Mouse (Mus musculus) liver, adult 2 months (tissue): ENCODE results near the gene Olfr705. TPM values are rescaled to one million over a fixed set of nuclear protein-coding genes. Genes with fewer than 3 reads are reported as not detected.

Experiments
- DNase-seq: peaks from one replicate; pipeline ENCODE4 v3.0.0-alpha.2; 2011; ENCODE audit warnings: low read depth, low spot score; ENCODE audit errors: extremely low read depth
- H3K27ac ChIP-seq: fragments of 200-500 bp; replicated peaks from 2 replicates; pipeline ENCODE4 v1.5.1; 2012; ENCODE audit warnings: low read depth, mild to moderate bottlenecking, control low read depth, inconsistent platforms, low read length; ENCODE audit not compliant: insufficient read depth
- H3K27me3 ChIP-seq: fragments of 200-500 bp; 2 replicates; pipeline ENCODE4 v1.6.1; 2012; ENCODE audit warnings: mild to moderate bottlenecking, moderate library complexity, low read length, inconsistent platforms; ENCODE audit not compliant: control insufficient read depth, insufficient read depth
- H3K36me3 ChIP-seq: fragments of 200-500 bp; 2 replicates; pipeline ENCODE4 v1.6.1; 2012; ENCODE audit warnings: low read length, inconsistent platforms; ENCODE audit not compliant: control insufficient read depth, insufficient read depth
- H3K4me1 ChIP-seq: fragments of 200-500 bp; 2 replicates; pipeline ENCODE4 v1.6.1; 2011; ENCODE audit warnings: low read length; ENCODE audit not compliant: control insufficient read depth, insufficient read depth
- H3K4me3 ChIP-seq: fragments of 200-500 bp; 2 replicates; pipeline ENCODE4 v1.5.1; 2011; ENCODE audit warnings: low read depth, mild to moderate bottlenecking, control low read depth, low read length, moderate library complexity; ENCODE audit not compliant: insufficient read depth
- H3K79me2 ChIP-seq: fragments of 200-500 bp; 2 replicates; pipeline ENCODE4 v1.6.1; 2012; ENCODE audit warnings: inconsistent platforms, mild to moderate bottlenecking, low read length, moderate library complexity; ENCODE audit not compliant: control insufficient read depth, insufficient read depth
- H3K9ac ChIP-seq: fragments of 200-500 bp; 2 replicates; pipeline ENCODE4 v1.6.1; 2012; ENCODE audit warnings: low read depth, mild to moderate bottlenecking, control low read depth, inconsistent platforms, low read length
- CTCF ChIP-seq: fragments of 200-500 bp; IDR thresholded peaks from 2 replicates; pipeline ENCODE4 v1.5.1; 2011; ENCODE audit warnings: low read depth, low read length, control low read depth
- POLR2A ChIP-seq: fragments of 200-500 bp; IDR thresholded peaks from 2 replicates; pipeline ENCODE4 v1.6.1; 2011; ENCODE audit warnings: low read length, control low read depth; ENCODE audit not compliant: insufficient read depth; ENCODE audit errors: extremely low read depth
- WGBS: fragments of 180-500 bp; shearing (Covaris S2); methylation state at CpG from one replicate; pipeline ENCODE4 v1.1.7; 2018; 5-methylcytosine and 5-hydroxymethylcytosine counted together
- polyA plus RNA-seq: library from polyadenylated mRNA; depleted of rRNA; stranded (reverse); fragments of >200 nt; gene quantifications from 2 replicates; pipeline ENCODE4 v1.2.3, GENCODE M21; 2012; rRNA removed
- total RNA-seq: library from RNA; depleted of rRNA; stranded (reverse); fragments of >200 nt; gene quantifications from 2 replicates; pipeline ENCODE4 v1.2.3, GENCODE M21; 2014; rRNA removed

Olfr705 gene
- total and polyA plus RNA-seq, 2 experiments: not detected

- Histone ChIP-seq H3K27me3 (no peaks in the 10 kb centered on the region), H3K79me2 (no peaks in the 10 kb centered on the region), H3K4me3 (no peak within 1 kb of the TSS), H3K27ac (no peak within 1 kb of the TSS), H3K9ac (no peak within 1 kb of the TSS), H3K36me3 (no peaks in the 10 kb centered on the region), H3K4me1 (no peaks in the 10 kb centered on the region)
- WGBS: 62% methylated on average over 2 of the region's 2 CpGs
- no peak for TF ChIP-seq CTCF
- TF ChIP-seq POLR2A: no peak
- DNase-seq: no peak
These were observed 33.6 kb downstream of the Olfr705 start, which contains the start of gene Olfr703 for GRCm38 (mm10) chr7:106843060-106843459. Gene Olfr703 (plus strand): TSS chr7:106843360.

DNA sequence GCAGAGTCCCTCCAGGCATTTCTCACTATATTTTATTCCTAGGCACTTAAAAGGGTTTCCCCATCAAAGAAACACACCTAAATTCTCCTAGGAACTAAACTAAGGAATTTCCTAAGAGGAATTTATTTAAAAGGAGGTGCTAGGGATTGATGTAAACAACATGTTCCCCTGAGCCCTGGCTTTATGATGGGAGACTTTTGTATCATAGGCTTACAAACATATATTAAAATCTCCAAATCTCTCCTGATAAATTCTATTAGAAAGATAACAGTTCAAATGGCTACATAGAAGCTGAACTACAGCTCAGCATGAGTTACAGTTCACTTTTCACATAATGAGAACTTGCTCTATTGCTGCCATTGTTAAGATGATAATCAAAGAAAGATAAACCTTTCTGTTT, 42.9 kb downstream of the Olfr705 start, which contains the start of gene Olfr702:
TSS of gene Olfr702 (minus strand) at position 101 of the 400 bp plus-strand sequence.
- TF ChIP-seq CTCF (no peak), POLR2A (no peak)
- no peak within 1 kb of the TSS for H3K27ac ChIP-seq
- no peaks in the 10 kb centered on the region for H3K36me3 ChIP-seq
- H3K4me3 ChIP-seq: no peak within 1 kb of the TSS
- H3K4me1 ChIP-seq: no peaks in the 10 kb centered on the region
- DNase-seq: no peak
- no peak within 1 kb of the TSS for H3K9ac ChIP-seq
- H3K27me3 ChIP-seq: no peaks in the 10 kb centered on the region
- no peaks in the 10 kb centered on the region for H3K79me2 ChIP-seq

Other genes starting within 250 kb of the Olfr705 start
- not detected in 2 replicates for gene Olfr693, start 196.3 kb downstream of the Olfr705 start, total RNA-seq
- gene Olfr693, start 196.3 kb downstream of the Olfr705 start, polyA plus RNA-seq: not detected in 2 replicates
- gene Olfr694, start 185.1 kb downstream of the Olfr705 start, total RNA-seq: not detected in 2 replicates
- not detected in 2 replicates for gene Olfr694, start 185.1 kb downstream of the Olfr705 start, polyA plus RNA-seq
- not detected in 2 replicates for gene Olfr695, start 160.5 kb downstream of the Olfr705 start, total RNA-seq
- gene Olfr695, start 160.5 kb downstream of the Olfr705 start, polyA plus RNA-seq: not detected in 2 replicates
- gene Olfr697, start 134.4 kb downstream of the Olfr705 start, total RNA-seq: not detected in 2 replicates
- not detected in 2 replicates for gene Olfr697, start 134.4 kb downstream of the Olfr705 start, polyA plus RNA-seq
- not detected in 2 replicates for gene Olfr698, start 121.5 kb downstream of the Olfr705 start, total RNA-seq
- not detected in 2 replicates for gene Olfr698, start 121.5 kb downstream of the Olfr705 start, polyA plus RNA-seq
- not detected in 2 replicates for gene Olfr699, start 83.7 kb downstream of the Olfr705 start, total RNA-seq
- not detected in 2 replicates for gene Olfr699, start 83.7 kb downstream of the Olfr705 start, polyA plus RNA-seq
- gene Olfr700, start 68.1 kb downstream of the Olfr705 start, total RNA-seq: not detected in 2 replicates
- gene Olfr700, start 68.1 kb downstream of the Olfr705 start, polyA plus RNA-seq: not detected in 2 replicates
- not detected in 2 replicates for gene Olfr701, start 62.8 kb downstream of the Olfr705 start, total RNA-seq
- gene Olfr701, start 62.8 kb downstream of the Olfr705 start, polyA plus RNA-seq: not detected in 2 replicates
- not detected in 2 replicates for gene Olfr702, start 43.0 kb downstream of the Olfr705 start, total RNA-seq
- not detected in 2 replicates for gene Olfr702, start 43.0 kb downstream of the Olfr705 start, polyA plus RNA-seq
- not detected in 2 replicates for gene Olfr703, start 33.5 kb downstream of the Olfr705 start, total RNA-seq
- gene Olfr703, start 33.5 kb downstream of the Olfr705 start, polyA plus RNA-seq: not detected in 2 replicates
- gene Olfr704, start 13.7 kb downstream of the Olfr705 start, total RNA-seq: not detected in 2 replicates
- gene Olfr704, start 13.7 kb downstream of the Olfr705 start, polyA plus RNA-seq: not detected in 2 replicates
- gene Olfr706, start 11.3 kb upstream of the Olfr705 start, total RNA-seq: not detected in 2 replicates
- gene Olfr706, start 11.3 kb upstream of the Olfr705 start, polyA plus RNA-seq: not detected in 2 replicates
- not detected in 2 replicates for gene Olfr707, start 24.4 kb upstream of the Olfr705 start, total RNA-seq
- not detected in 2 replicates for gene Olfr707, start 24.4 kb upstream of the Olfr705 start, polyA plus RNA-seq
- not detected in 2 replicates for gene Olfr1532-ps1, start 31.1 kb upstream of the Olfr705 start, total RNA-seq
- gene Olfr1532-ps1, start 31.1 kb upstream of the Olfr705 start, polyA plus RNA-seq: not detected in 2 replicates
- gene Olfr709-ps1, start 55.3 kb upstream of the Olfr705 start, total RNA-seq: not detected in 2 replicates
- not detected in 2 replicates for gene Olfr709-ps1, start 55.3 kb upstream of the Olfr705 start, polyA plus RNA-seq
- gene Olfr710, start 71.4 kb upstream of the Olfr705 start, total RNA-seq: not detected in 2 replicates
- not detected in 2 replicates for gene Olfr710, start 71.4 kb upstream of the Olfr705 start, polyA plus RNA-seq
- gene Olfr6, start 87.0 kb upstream of the Olfr705 start, total RNA-seq: not detected in 2 replicates
- not detected in 2 replicates for gene Olfr6, start 87.0 kb upstream of the Olfr705 start, polyA plus RNA-seq
- not detected in 2 replicates for gene Olfr711, start 98.6 kb upstream of the Olfr705 start, total RNA-seq
- not detected in 2 replicates for gene Olfr711, start 98.6 kb upstream of the Olfr705 start, polyA plus RNA-seq
- not detected in 2 replicates for gene Olfr2, start 129.2 kb upstream of the Olfr705 start, total RNA-seq
- gene Olfr2, start 129.2 kb upstream of the Olfr705 start, polyA plus RNA-seq: not detected in 2 replicates
- gene Olfr713, start 154.3 kb upstream of the Olfr705 start, total RNA-seq: not detected in 2 replicates
- gene Olfr713, start 154.3 kb upstream of the Olfr705 start, polyA plus RNA-seq: not detected in 2 replicates
- not detected in 2 replicates for gene Olfr714, start 194.1 kb upstream of the Olfr705 start, total RNA-seq
- not detected in 2 replicates for gene Olfr714, start 194.1 kb upstream of the Olfr705 start, polyA plus RNA-seq
- gene Olfr17, start 216.3 kb upstream of the Olfr705 start, total RNA-seq: not detected in 2 replicates
- not detected in 2 replicates for gene Olfr17, start 216.3 kb upstream of the Olfr705 start, polyA plus RNA-seq
- not detected in 2 replicates for gene Olfr715b, start 233.5 kb upstream of the Olfr705 start, total RNA-seq
- not detected in 2 replicates for gene Olfr715b, start 233.5 kb upstream of the Olfr705 start, polyA plus RNA-seq